Mouse (Mus musculus): ENCODE measurements around the gene Kmt5b. TPM values are rescaled to one million over a fixed set of nuclear protein-coding genes. Genes with fewer than 3 reads are reported as not detected.

Gene Kmt5b
- total and polyA plus RNA-seq, 2 experiments from 2014 or later: 38.1 to 103 TPM

GRCm38 (mm10) chr19:3752621-3753239 lies 14.5 kb upstream of the Kmt5b start:
- H3K4me1 ChIP-seq (ENCODE audit: insufficient read depth): no peaks in the 10 kb centered on the region
- no peak overlapping the region for H3K4me2 ChIP-seq (ENCODE audit: low read depth)
- no peak overlapping the region for H3K4me3 ChIP-seq (ENCODE audit: low read depth, low read length)
- no peak overlapping the region for H3K27ac ChIP-seq (ENCODE audit: low read depth, low read length)
- WGBS: 64% methylated on average over 8 of the region's 8 CpGs
- no peaks in the 10 kb centered on the region for H3K9me3 ChIP-seq (ENCODE audit: low read length)
- H3K36me3 ChIP-seq (ENCODE audit: insufficient read depth): no peaks in the 10 kb centered on the region
- H3K9ac ChIP-seq: no peak overlapping the region
- no peak for ATAC-seq
- TF ChIP-seq CTCF (IDR thresholded peaks at IDR 0.05; ENCODE audit: low read depth): no peak
- DNase-seq: no peak
- H3K27me3 ChIP-seq (ENCODE audit: insufficient read depth, low read length): no peaks in the 10 kb centered on the region

- no peak for ATAC-seq
- TF ChIP-seq CTCF (IDR thresholded peaks at IDR 0.05; ENCODE audit: low read depth): no peak
- no peak overlapping the region for H3K4me3 ChIP-seq (ENCODE audit: low read depth, low read length)
- no peaks in the 10 kb centered on the region for H3K9me3 ChIP-seq (ENCODE audit: low read length)
- no peaks in the 10 kb centered on the region for H3K36me3 ChIP-seq (ENCODE audit: insufficient read depth)
- no peak overlapping the region for H3K4me2 ChIP-seq (ENCODE audit: low read depth)
- WGBS: 86% methylated on average over 1 of the region's 1 CpGs
- no peak for DNase-seq
- no peaks in the 10 kb centered on the region for H3K4me1 ChIP-seq (ENCODE audit: insufficient read depth)
- no peak overlapping the region for H3K27ac ChIP-seq (ENCODE audit: low read depth, low read length)
- H3K9ac ChIP-seq: no peak overlapping the region
- no peaks in the 10 kb centered on the region for H3K27me3 ChIP-seq (ENCODE audit: insufficient read depth, low read length)
These were observed 14.0 kb upstream of the Kmt5b start for GRCm38 (mm10) chr19:3753240-3753633.

- Histone ChIP-seq H3K36me3 (ENCODE audit: insufficient read depth) (no peaks in the 10 kb centered on the region), H3K4me3 (ENCODE audit: low read depth, low read length) (no peak overlapping the region), H3K27ac (ENCODE audit: low read depth, low read length) (no peak overlapping the region), H3K4me1 (ENCODE audit: insufficient read depth) (no peaks in the 10 kb centered on the region), H3K27me3 (ENCODE audit: insufficient read depth, low read length) (no peaks in the 10 kb centered on the region), H3K9ac (no peak overlapping the region), H3K9me3 (ENCODE audit: low read length) (no peaks in the 10 kb centered on the region), H3K4me2 (ENCODE audit: low read depth) (no peak overlapping the region)
- 62% methylated on average over 8 of the region's 8 CpGs for WGBS
- no peak for ATAC-seq
- DNase-seq: no peak
- no peak for TF ChIP-seq CTCF (IDR thresholded peaks at IDR 0.05; ENCODE audit: low read depth)
These were observed 13.5 kb upstream of the Kmt5b start for GRCm38 (mm10) chr19:3753738-3754137.

GRCm38 (mm10) chr19:3757861-3758260 lies 9.4 kb upstream of the Kmt5b start:
- no peaks in the 10 kb centered on the region for H3K4me1 ChIP-seq (ENCODE audit: insufficient read depth)
- no peak for TF ChIP-seq CTCF (IDR thresholded peaks at IDR 0.05; ENCODE audit: low read depth)
- H3K4me3 ChIP-seq (ENCODE audit: low read depth, low read length): no peak overlapping the region
- H3K9ac ChIP-seq: no peak overlapping the region
- no peak for ATAC-seq
- H3K36me3 ChIP-seq (ENCODE audit: insufficient read depth): no peaks in the 10 kb centered on the region
- H3K27ac ChIP-seq (ENCODE audit: low read depth, low read length): no peak overlapping the region
- no peak for DNase-seq
- no peaks in the 10 kb centered on the region for H3K9me3 ChIP-seq (ENCODE audit: low read length)
- 53% methylated on average over 1 of the region's 1 CpGs for WGBS
- no peak overlapping the region for H3K4me2 ChIP-seq (ENCODE audit: low read depth)
- H3K27me3 ChIP-seq (ENCODE audit: insufficient read depth, low read length): no peaks in the 10 kb centered on the region

- H3K4me1 ChIP-seq (ENCODE audit: insufficient read depth): peaks cover 21% of the 10 kb centered on the region
- no peak overlapping the region for H3K4me3 ChIP-seq (ENCODE audit: low read depth, low read length)
- no peak overlapping the region for H3K4me2 ChIP-seq (ENCODE audit: low read depth)
- 87% methylated on average over 4 of the region's 4 CpGs for WGBS
- no peaks in the 10 kb centered on the region for H3K9me3 ChIP-seq (ENCODE audit: low read length)
- DNase-seq (no peak), ATAC-seq (no peak)
- no peak for TF ChIP-seq CTCF (IDR thresholded peaks at IDR 0.05; ENCODE audit: low read depth)
- no peak overlapping the region for H3K27ac ChIP-seq (ENCODE audit: low read depth, low read length)
- no peaks in the 10 kb centered on the region for H3K36me3 ChIP-seq (ENCODE audit: insufficient read depth)
- H3K27me3 ChIP-seq (ENCODE audit: insufficient read depth, low read length): no peaks in the 10 kb centered on the region
- H3K9ac ChIP-seq: no peak overlapping the region
These were observed 1.9 kb upstream of the Kmt5b start for GRCm38 (mm10) chr19:3765221-3765820.

DNA sequence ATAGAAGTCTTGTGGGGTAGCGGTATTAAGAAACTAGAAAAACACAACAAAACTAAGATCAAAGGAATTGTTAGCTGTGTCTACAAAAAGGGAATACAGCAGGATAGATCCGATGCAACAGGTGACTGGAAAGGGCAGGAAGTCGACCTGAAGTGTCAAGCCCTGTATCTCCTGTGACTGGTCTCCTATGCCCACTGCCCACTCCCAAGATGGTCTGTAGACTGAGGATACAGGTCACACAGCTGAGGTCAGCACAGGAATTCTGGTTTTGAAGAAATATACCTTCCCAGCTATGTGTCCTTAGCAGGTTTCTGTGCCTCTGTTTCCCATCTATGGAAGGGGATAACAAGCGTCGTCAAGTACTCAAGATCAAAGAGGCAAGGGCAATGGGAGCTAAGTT lies 843 bp upstream of the Kmt5b start:
- DNase-seq (no peak), ATAC-seq (no peak)
- no peak for TF ChIP-seq CTCF (IDR thresholded peaks at IDR 0.05; ENCODE audit: low read depth)
- H3K4me3 ChIP-seq (ENCODE audit: low read depth, low read length): no peak overlapping the region; the same call in 1 of the 2 replicates
- peak overlapping the region; percentile 99; the same call in 1 of the 2 replicates for H3K9ac ChIP-seq
- no peaks in the 10 kb centered on the region for H3K36me3 ChIP-seq (ENCODE audit: insufficient read depth)
- H3K9me3 ChIP-seq (ENCODE audit: low read length): no peaks in the 10 kb centered on the region
- 91% methylated on average over 5 of the region's 5 CpGs for WGBS
- 0 out of 2 replicates have a peak overlapping the region, but pooled peaks have one; percentile 100 for H3K27ac ChIP-seq (ENCODE audit: low read depth, low read length)
- H3K4me1 ChIP-seq (ENCODE audit: insufficient read depth): peaks cover 22% of the 10 kb centered on the region
- H3K4me2 ChIP-seq (ENCODE audit: low read depth): peak overlapping the region; percentile 92
- no peaks in the 10 kb centered on the region for H3K27me3 ChIP-seq (ENCODE audit: insufficient read depth, low read length)

All from forebrain, postnatal 0 days (tissue).